Mouse (Mus musculus) intestine, embryonic 15.5 days (tissue): ENCODE results near the gene Megf9. TPM values are rescaled to one million over a fixed set of nuclear protein-coding genes. Genes with fewer than 3 reads are reported as not detected.

Experiments
- ATAC-seq: fragments of 200-750 bp; cut with Nextera tagmentation; 2 replicates; pipeline ENCODE4 v1.8.0; 2017; ENCODE audit warnings: moderate TSS enrichment, moderate library complexity
- H3K27ac ChIP-seq: fragments of 300-500 bp; sonication (generic); 2 replicates; pipeline ENCODE4 v1.5.1; 2015; ENCODE audit warnings: mild to moderate bottlenecking, inconsistent platforms
- H3K27me3 ChIP-seq: fragments of 300-500 bp; sonication (generic); replicated peaks from 2 replicates; pipeline ENCODE4 v1.6.1; 2015; ENCODE audit warnings: inconsistent platforms
- H3K36me3 ChIP-seq: fragments of 300-500 bp; sonication (generic); 2 replicates; pipeline ENCODE4 v1.6.1; 2015; ENCODE audit warnings: inconsistent platforms
- H3K4me1 ChIP-seq: fragments of 300-500 bp; sonication (generic); replicated peaks from 2 replicates; pipeline ENCODE4 v1.6.1; 2015; ENCODE audit warnings: inconsistent platforms
- H3K4me2 ChIP-seq: fragments of 300-500 bp; sonication (generic); replicated peaks from 2 replicates; pipeline ENCODE4 v1.6.1; 2015; ENCODE audit warnings: mild to moderate bottlenecking, inconsistent platforms
- H3K4me3 ChIP-seq: fragments of 300-500 bp; sonication (generic); replicated peaks from 2 replicates; pipeline ENCODE4 v1.5.1; 2015; ENCODE audit warnings: inconsistent platforms
- H3K9ac ChIP-seq: fragments of 300-500 bp; sonication (generic); 2 replicates; pipeline ENCODE4 v1.6.1; 2015; ENCODE audit warnings: inconsistent platforms
- H3K9me3 ChIP-seq: fragments of 300-500 bp; sonication (generic); 2 replicates; pipeline ENCODE4 v1.6.1; 2016; ENCODE audit warnings: inconsistent platforms
- WGBS: fragments of 180-500 bp; shearing (Covaris S2); methylation state at CpG from one replicate; pipeline ENCODE4 v1.1.7; 2015; 5-methylcytosine and 5-hydroxymethylcytosine counted together
- polyA plus RNA-seq: library from polyadenylated mRNA; unstranded; fragments of >200 nt; fragmentation: Nextera tagmentation; extraction: Ambion mirVana; gene quantifications from 2 replicates; pipeline ENCODE4 v1.2.1, GENCODE M21; 2015

Gene Megf9
- polyA plus RNA-seq, 1 experiment from 2014 or later = 5.5 TPM

DNA sequence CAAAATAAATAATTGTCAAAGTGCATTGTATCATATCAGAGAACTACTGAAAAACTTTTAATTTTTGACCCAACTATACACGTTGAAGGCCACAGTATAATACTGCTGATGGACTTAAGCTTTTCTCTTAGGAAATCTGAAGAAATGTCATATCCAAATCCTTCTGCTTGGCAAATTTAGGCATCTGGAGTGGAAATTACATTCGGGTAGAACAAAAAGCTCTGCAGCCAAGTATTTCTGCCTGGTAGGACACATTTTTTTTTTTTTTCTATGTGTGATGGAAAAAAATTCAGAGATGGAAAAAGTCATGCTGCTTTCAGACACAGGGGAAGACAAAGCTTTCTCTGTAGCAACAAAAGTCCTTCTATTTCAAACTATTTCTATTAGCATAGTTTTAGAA, 63.4 kb downstream of the Megf9 start:
- no peak for ATAC-seq
- H3K27ac ChIP-seq = no peak overlapping the region
- H3K4me3 ChIP-seq = no peak overlapping the region
- no peaks in the 10 kb centered on the region for H3K9me3 ChIP-seq
- no peaks in the 10 kb centered on the region for H3K27me3 ChIP-seq
- H3K9ac ChIP-seq = no peak overlapping the region
- WGBS = 76% methylated on average over 2 of the region's 2 CpGs
- H3K4me2 ChIP-seq = no peak overlapping the region
- no peaks in the 10 kb centered on the region for H3K4me1 ChIP-seq
- H3K36me3 ChIP-seq = no peaks in the 10 kb centered on the region

DNA sequence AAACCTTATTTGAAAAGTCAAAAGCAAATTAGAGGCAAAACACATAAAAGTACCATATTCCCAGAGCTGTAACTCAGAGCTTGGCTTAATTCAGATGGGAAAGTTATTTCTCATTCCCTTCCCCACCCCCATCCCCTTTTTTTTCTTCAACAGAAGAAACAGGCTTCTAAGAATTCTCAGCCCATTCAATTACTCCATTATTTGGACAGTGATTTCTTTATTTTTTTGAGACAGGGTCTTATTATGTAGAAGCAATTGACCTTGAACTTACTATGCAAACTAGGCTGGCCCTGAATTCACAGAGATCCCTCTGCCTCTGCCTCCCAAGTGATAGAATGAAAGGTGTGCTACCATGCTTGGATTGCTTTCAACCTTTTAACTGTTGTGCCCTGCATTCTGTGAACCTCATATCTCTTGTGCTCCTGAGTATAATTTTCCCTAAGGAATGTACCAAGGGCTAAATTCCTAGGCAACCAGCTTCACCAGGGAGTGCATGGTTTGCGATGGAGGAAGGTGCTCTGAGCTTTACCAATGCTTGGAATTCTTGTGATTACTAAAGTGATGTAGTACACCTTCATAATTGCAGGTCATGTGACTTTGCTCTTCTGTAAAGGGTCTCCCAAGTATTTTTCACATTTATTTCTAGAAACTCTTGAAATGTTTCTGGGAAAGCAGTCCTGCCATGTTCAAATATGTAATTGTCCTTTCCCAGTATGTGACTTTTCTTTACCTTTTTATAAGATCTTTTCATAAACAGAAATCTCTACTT, 68.7 kb downstream of the Megf9 start:
- H3K27ac ChIP-seq = no peak overlapping the region
- 90% methylated on average over 1 of the region's 1 CpGs for WGBS
- H3K4me2 ChIP-seq = no peak overlapping the region
- H3K36me3 ChIP-seq = no peaks in the 10 kb centered on the region
- no peaks in the 10 kb centered on the region for H3K27me3 ChIP-seq
- no peaks in the 10 kb centered on the region for H3K9me3 ChIP-seq
- no peak for ATAC-seq
- no peak overlapping the region for H3K9ac ChIP-seq
- H3K4me3 ChIP-seq = no peak overlapping the region
- H3K4me1 ChIP-seq = no peaks in the 10 kb centered on the region

GRCm38 (mm10) chr4:70463302-70463701, 71.5 kb downstream of the Megf9 start:
- Histone ChIP-seq H3K27me3 (no peaks in the 10 kb centered on the region), H3K4me1 (no peaks in the 10 kb centered on the region), H3K27ac (no peak overlapping the region), H3K4me3 (no peak overlapping the region), H3K9me3 (no peaks in the 10 kb centered on the region), H3K4me2 (no peak overlapping the region), H3K36me3 (no peaks in the 10 kb centered on the region), H3K9ac (no peak overlapping the region)
- WGBS = 83% methylated on average over 2 of the region's 2 CpGs
- no peak for ATAC-seq

DNA sequence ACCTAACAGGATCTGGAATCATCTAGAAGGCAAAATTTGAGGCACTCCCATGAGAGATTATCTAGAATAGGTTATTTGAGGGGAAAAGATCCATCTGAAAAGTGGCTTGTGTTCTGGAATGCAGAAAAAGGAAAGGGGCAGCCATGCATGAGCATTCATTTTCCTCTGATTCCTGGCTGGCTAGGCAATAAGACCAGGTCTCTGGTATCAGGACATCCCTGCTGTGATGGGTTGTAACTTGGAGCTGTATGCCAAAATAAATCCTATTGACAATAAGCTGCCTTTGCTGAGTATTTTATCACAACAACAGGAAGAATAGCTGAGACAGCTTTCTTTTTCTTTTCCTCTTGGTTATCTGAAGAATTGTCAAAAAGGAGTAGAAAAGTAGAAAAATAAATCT, 73.4 kb downstream of the Megf9 start:
- Histone ChIP-seq H3K9me3 (no peaks in the 10 kb centered on the region), H3K4me3 (no peak overlapping the region), H3K27ac (no peak overlapping the region), H3K36me3 (no peaks in the 10 kb centered on the region), H3K4me1 (no peaks in the 10 kb centered on the region), H3K9ac (no peak overlapping the region), H3K27me3 (no peaks in the 10 kb centered on the region), H3K4me2 (no peak overlapping the region)
- ATAC-seq = no peak

GRCm38 (mm10) chr4:70452161-70452560, 82.6 kb downstream of the Megf9 start:
- Histone ChIP-seq H3K4me2 (no peak overlapping the region), H3K27me3 (no peaks in the 10 kb centered on the region), H3K27ac (no peak overlapping the region), H3K4me1 (no peaks in the 10 kb centered on the region), H3K36me3 (no peaks in the 10 kb centered on the region), H3K9me3 (no peaks in the 10 kb centered on the region), H3K4me3 (no peak overlapping the region), H3K9ac (no peak overlapping the region)
- WGBS = 77% methylated on average over 3 of the region's 3 CpGs
- ATAC-seq = no peak

- no peak overlapping the region for H3K4me3 ChIP-seq
- no peak overlapping the region for H3K27ac ChIP-seq
- no peaks in the 10 kb centered on the region for H3K27me3 ChIP-seq
- H3K9ac ChIP-seq = no peak overlapping the region
- no peaks in the 10 kb centered on the region for H3K36me3 ChIP-seq
- H3K4me2 ChIP-seq = no peak overlapping the region
- WGBS = 0% methylated on average over 2 of the region's 2 CpGs
- H3K4me1 ChIP-seq = no peaks in the 10 kb centered on the region
- no peaks in the 10 kb centered on the region for H3K9me3 ChIP-seq
- no peak for ATAC-seq
Observed at GRCm38 (mm10) chr4:70451750-70452149, 83.0 kb downstream of the Megf9 start.

DNA sequence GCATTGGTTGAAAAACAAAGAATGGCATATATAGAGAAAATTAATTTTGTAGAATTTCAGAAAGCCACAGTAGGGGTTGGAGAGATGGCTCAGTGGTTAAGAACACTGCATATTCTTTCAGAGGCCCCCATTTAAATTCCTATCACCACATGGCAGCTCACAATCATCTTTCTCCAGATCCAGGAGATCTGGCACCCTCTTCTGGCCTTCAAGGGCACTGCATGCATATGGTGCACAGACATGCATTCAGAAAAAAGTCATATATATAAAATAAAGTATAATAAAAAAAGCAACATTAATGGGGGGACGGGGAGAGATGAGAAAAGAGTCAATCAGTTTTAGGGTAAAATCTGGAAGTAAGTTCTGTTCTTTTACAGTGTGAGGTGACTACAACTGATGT, 85.1 kb downstream of the Megf9 start:
- no peak overlapping the region for H3K27ac ChIP-seq
- WGBS = 94% methylated on average over 1 of the region's 1 CpGs
- no peak overlapping the region for H3K9ac ChIP-seq
- no peaks in the 10 kb centered on the region for H3K27me3 ChIP-seq
- H3K4me3 ChIP-seq = no peak overlapping the region
- H3K4me2 ChIP-seq = no peak overlapping the region
- no peaks in the 10 kb centered on the region for H3K9me3 ChIP-seq
- H3K4me1 ChIP-seq = no peaks in the 10 kb centered on the region
- ATAC-seq = no peak
- H3K36me3 ChIP-seq = no peaks in the 10 kb centered on the region

GRCm38 (mm10) chr4:70446774-70447173, 88.0 kb downstream of the Megf9 start:
- Histone ChIP-seq H3K27ac (no peak overlapping the region), H3K27me3 (no peaks in the 10 kb centered on the region), H3K36me3 (no peaks in the 10 kb centered on the region), H3K9me3 (no peaks in the 10 kb centered on the region), H3K4me1 (no peaks in the 10 kb centered on the region), H3K4me2 (no peak overlapping the region), H3K4me3 (no peak overlapping the region), H3K9ac (no peak overlapping the region)
- no peak for ATAC-seq
- WGBS = 89% methylated on average over 3 of the region's 3 CpGs

- Histone ChIP-seq H3K4me1 (no peaks in the 10 kb centered on the region), H3K27me3 (no peaks in the 10 kb centered on the region), H3K4me2 (no peak overlapping the region), H3K4me3 (no peak overlapping the region), H3K9me3 (no peaks in the 10 kb centered on the region), H3K27ac (no peak overlapping the region), H3K36me3 (no peaks in the 10 kb centered on the region), H3K9ac (no peak overlapping the region)
- 59% methylated on average over 2 of the region's 2 CpGs for WGBS
- ATAC-seq = no peak
Observed at GRCm38 (mm10) chr4:70420202-70420601, 114.6 kb downstream of the Megf9 start.

GRCm38 (mm10) chr4:70412126-70412525, 122.7 kb downstream of the Megf9 start:
- WGBS = 65% methylated on average over 2 of the region's 2 CpGs
- Histone ChIP-seq H3K4me1 (peaks cover 9% of the 10 kb centered on the region; the same call in 1 of the 2 replicates), H3K27ac (no peak overlapping the region)

GRCm38 (mm10) chr4:70409994-70410721, 124.6 kb downstream of the Megf9 start, which contains the start of gene Cdk5rap2:
TSS of gene Cdk5rap2 (minus strand) at chr4:70410443.
- H3K36me3 ChIP-seq = no peaks in the 10 kb centered on the region
- H3K27me3 ChIP-seq = no peaks in the 10 kb centered on the region
- no peaks in the 10 kb centered on the region for H3K9me3 ChIP-seq
- peak within 1 kb of the TSS; percentile 45 for H3K27ac ChIP-seq
- peak within 1 kb of the TSS; percentile 67 for H3K4me3 ChIP-seq
- H3K9ac ChIP-seq = peak within 1 kb of the TSS; percentile 67
- peaks cover 9% of the 10 kb centered on the region; the same call in 1 of the 2 replicates for H3K4me1 ChIP-seq
- WGBS = under 1% methylated on average over 55 of the region's 55 CpGs
- H3K4me2 ChIP-seq = peak within 1 kb of the TSS; percentile 72
- peak; percentile 99 for ATAC-seq

More at GRCm38 (mm10) chr4:70412126-70412525, 122.7 kb downstream of the Megf9 start:
- no peak overlapping the region for H3K4me2 ChIP-seq
- H3K9me3 ChIP-seq = no peaks in the 10 kb centered on the region
- no peak for ATAC-seq
- no peak overlapping the region for H3K4me3 ChIP-seq
- H3K36me3 ChIP-seq = no peaks in the 10 kb centered on the region
- H3K27me3 ChIP-seq = no peaks in the 10 kb centered on the region
- no peak overlapping the region for H3K9ac ChIP-seq

DNA sequence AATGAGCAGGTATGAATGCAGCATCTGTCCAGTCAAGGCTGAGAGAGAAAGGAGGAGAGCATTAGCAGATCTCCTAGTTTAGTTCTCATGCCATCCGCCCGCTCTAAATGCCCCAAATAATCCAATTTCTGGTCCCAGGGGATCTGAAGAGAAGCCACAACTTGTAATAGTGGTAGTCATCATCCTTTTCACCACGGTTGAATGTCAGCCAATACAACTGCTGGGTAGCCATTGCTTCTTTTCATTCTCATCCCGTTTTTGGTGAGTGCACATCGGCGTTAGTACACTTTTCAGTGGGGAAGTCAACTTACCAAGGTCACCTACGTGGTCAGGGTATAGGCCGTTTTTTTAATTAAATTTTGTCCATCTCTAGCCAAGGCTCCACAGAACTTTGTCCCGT, 125.3 kb downstream of the Megf9 start:
- Histone ChIP-seq H3K9me3 (no peaks in the 10 kb centered on the region), H3K36me3 (no peaks in the 10 kb centered on the region), H3K27me3 (no peaks in the 10 kb centered on the region), H3K4me3 (peak overlapping the region; percentile 67), H3K27ac (no peak overlapping the region), H3K4me1 (peaks cover 9% of the 10 kb centered on the region; the same call in 1 of the 2 replicates), H3K9ac (0 out of 2 replicates have a peak overlapping the region, but pooled peaks have one; percentile 67), H3K4me2 (peak overlapping the region; percentile 72)
- WGBS = 19% methylated on average over 9 of the region's 9 CpGs
- no peak for ATAC-seq
